ENCODE assay signal across 8 mouse cellular contexts in the genomic region with DNA sequence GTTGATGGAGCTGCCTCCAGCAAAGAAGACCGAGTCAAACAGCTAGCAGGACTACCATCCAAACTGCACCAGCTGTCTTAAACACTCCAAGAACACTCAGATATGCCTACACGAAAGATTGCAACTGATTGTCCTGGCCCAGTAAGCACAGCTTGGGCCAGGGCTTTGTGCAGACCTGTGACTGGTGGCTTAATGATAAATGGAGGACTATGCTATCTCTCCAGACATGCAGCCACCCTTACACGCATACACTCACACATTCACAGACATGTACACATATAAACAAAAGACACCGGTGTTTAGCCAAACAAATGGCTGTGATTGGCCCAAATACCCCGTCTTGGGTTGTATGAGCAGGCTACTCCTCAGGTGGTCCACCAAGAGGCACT. TPM values are rescaled to one million over a fixed set of nuclear protein-coding genes. Genes with fewer than 3 reads are reported as not detected.
DNase-seq lines count a peak whose midpoint lies in the region; ATAC-seq and TF ChIP-seq lines count a peak whose summit lies in the region.

No protein-coding gene starts in this region.

- H3K9me3 ChIP-seq in embryonic facial prominence, embryonic 11.5 days (replicated peaks; ENCODE audit: control insufficient read depth, low read length), result no peaks in the 10 kb centered on the region
- H3K9me3 ChIP-seq in intestine, embryonic 15.5 days, result no peaks in the 10 kb centered on the region
- H3K9me3 ChIP-seq in midbrain, postnatal 0 days (ENCODE audit: low read length), result no peaks in the 10 kb centered on the region

- 47% methylated on average over 5 of the region's 5 CpGs for WGBS in embryonic facial prominence, embryonic 11.5 days
- 38% methylated on average over 5 of the region's 5 CpGs for WGBS in intestine, embryonic 15.5 days
- WGBS in midbrain, postnatal 0 days, result 41% methylated on average over 5 of the region's 5 CpGs

- peak overlapping the region; percentile 99 for H3K4me3 ChIP-seq in layer of hippocampus, adult 2 months
- H3K4me3 ChIP-seq in embryonic facial prominence, embryonic 11.5 days (ENCODE audit: low read depth, low read length), result peak overlapping the region; percentile 85
- peak overlapping the region; percentile 86 for H3K4me3 ChIP-seq in intestine, embryonic 15.5 days (replicated peaks)
- peak overlapping the region; percentile 75 for H3K4me3 ChIP-seq in midbrain, postnatal 0 days (ENCODE audit: low read depth, low read length)

- ATAC-seq in embryonic facial prominence, embryonic 11.5 days (replicated peaks; ENCODE audit: insufficient number of reproducible peaks, low FRiP score, low TSS enrichment, low read depth), result no peak
- peak; percentile 13; the same call in 1 of the 2 replicates for ATAC-seq in intestine, embryonic 15.5 days
- no peak; the same call in 1 of the 2 replicates for ATAC-seq in midbrain, postnatal 0 days (ENCODE audit: low FRiP score)
- ATAC-seq in monocyte, adult 5-6 weeks (replicated peaks; ENCODE audit: insufficient number of reproducible peaks, low FRiP score, low TSS enrichment, poor library complexity, severe bottlenecking), result no peak

- H3K27ac ChIP-seq in layer of hippocampus, adult 2 months, result peak overlapping the region; percentile 93
- H3K27ac ChIP-seq in embryonic facial prominence, embryonic 11.5 days (replicated peaks; ENCODE audit: low read depth, low read length), result no peak overlapping the region
- H3K27ac ChIP-seq in intestine, embryonic 15.5 days, result no peak overlapping the region; the same call in 1 of the 2 replicates
- H3K27ac ChIP-seq in midbrain, postnatal 0 days (ENCODE audit: low read depth, low read length), result peak overlapping the region; percentile 86

- peak overlapping the region; percentile 94 for H3K9ac ChIP-seq in embryonic facial prominence, embryonic 11.5 days (replicated peaks; ENCODE audit: low read length)
- peak overlapping the region; percentile 96 for H3K9ac ChIP-seq in intestine, embryonic 15.5 days
- peak overlapping the region; percentile 91 for H3K9ac ChIP-seq in midbrain, postnatal 0 days (replicated peaks; ENCODE audit: low read length, poor library complexity, severe bottlenecking)

- H3K36me3 ChIP-seq in embryonic facial prominence, embryonic 11.5 days (replicated peaks; ENCODE audit: control insufficient read depth, insufficient read depth, low read depth, low read length), result no peaks in the 10 kb centered on the region; the same call in 1 of the 2 replicates
- H3K36me3 ChIP-seq in intestine, embryonic 15.5 days, result peaks cover 4% of the 10 kb centered on the region; the same call in 1 of the 2 replicates
- H3K36me3 ChIP-seq in midbrain, postnatal 0 days (ENCODE audit: insufficient read depth, low read length), result peaks cover 11% of the 10 kb centered on the region

- TF ChIP-seq CTCF in layer of hippocampus, adult 2 months (conservative IDR thresholded peaks at IDR 0.05), result no peak
- TF ChIP-seq CTCF in midbrain, postnatal 0 days (IDR thresholded peaks at IDR 0.05), result no peak

- DNase-seq in layer of hippocampus, adult 2 months (ENCODE audit: low spot score in 2 of 2), result no peak
- DNase-seq in layer of hippocampus, adult 9-10 months (ENCODE audit: low spot score), result no peak
- no peak for DNase-seq in embryonic facial prominence, embryonic 11.5 days (ENCODE audit: low spot score)
- no peak for DNase-seq in midbrain, postnatal 0 days (ENCODE audit: low spot score)
- no peak for DNase-seq in adipocyte (ENCODE audit: low spot score)
- DNase-seq in embryo, embryonic 9.5 days (ENCODE audit: extremely low spot score), result no peak

- no peaks in the 10 kb centered on the region for H3K4me1 ChIP-seq in embryonic facial prominence, embryonic 11.5 days (ENCODE audit: control insufficient read depth, insufficient read depth, low read length)
- peaks cover 6% of the 10 kb centered on the region; the same call in 1 of the 2 replicates for H3K4me1 ChIP-seq in intestine, embryonic 15.5 days (replicated peaks)
- H3K4me1 ChIP-seq in midbrain, postnatal 0 days (ENCODE audit: insufficient read depth, low read length), result peaks cover 7% of the 10 kb centered on the region

- no peaks in the 10 kb centered on the region for H3K27me3 ChIP-seq in embryonic facial prominence, embryonic 11.5 days (ENCODE audit: control insufficient read depth, insufficient read depth, low read length)
- H3K27me3 ChIP-seq in intestine, embryonic 15.5 days (replicated peaks), result no peaks in the 10 kb centered on the region
- H3K27me3 ChIP-seq in midbrain, postnatal 0 days (ENCODE audit: insufficient read depth, low read length), result no peaks in the 10 kb centered on the region

- H3K4me2 ChIP-seq in embryonic facial prominence, embryonic 11.5 days (ENCODE audit: low read depth, low read length), result peak overlapping the region; percentile 65
- peak overlapping the region; percentile 59 for H3K4me2 ChIP-seq in intestine, embryonic 15.5 days (replicated peaks)
- H3K4me2 ChIP-seq in midbrain, postnatal 0 days (ENCODE audit: low read depth, low read length, poor library complexity, severe bottlenecking), result peak overlapping the region; percentile 69

RNA-seq across cellular contexts. Expression of gene Med17, which starts 0.8 kb away (rescaled TPM):
- total RNA-seq in layer of hippocampus, adult 2 months (2021), result 10 to 100 TPM; 36.2 to 41.9 TPM
- polyA plus RNA-seq in embryonic facial prominence, embryonic 11.5 days (2014; fragmentation: Nextera tagmentation; extraction: Ambion mirVana), result 37.3 and 38.8 TPM in 2 replicates
- 31.0 and 34.5 TPM in 2 replicates for polyA plus RNA-seq in intestine, embryonic 15.5 days (2015; fragmentation: Nextera tagmentation; extraction: Ambion mirVana)
- total RNA-seq in midbrain, postnatal 0 days (2014; rRNA removed), result 28.6 and 28.8 TPM in 2 replicates
- 19.4 and 24.6 TPM in 2 replicates for polyA plus RNA-seq in midbrain, postnatal 0 days (2015; fragmentation: Nextera tagmentation; extraction: Ambion mirVana)
- 30.7 to 46.5 TPM (median 45.6 TPM) in 3 replicates for total RNA-seq in monocyte, adult 5-6 weeks (2017)

RNA-seq across cellular contexts. Expression of gene Taf1d, which starts 25.5 kb away (rescaled TPM):
- 10 to 100 TPM; 33.2 to 33.5 TPM for total RNA-seq in layer of hippocampus, adult 2 months (2021)
- polyA plus RNA-seq in embryonic facial prominence, embryonic 11.5 days (2014; fragmentation: Nextera tagmentation; extraction: Ambion mirVana), result 72.9 and 73.3 TPM in 2 replicates
- polyA plus RNA-seq in intestine, embryonic 15.5 days (2015; fragmentation: Nextera tagmentation; extraction: Ambion mirVana), result 79.1 and 82.8 TPM in 2 replicates
- total RNA-seq in midbrain, postnatal 0 days (2014; rRNA removed), result 46.0 and 50.1 TPM in 2 replicates
- 45.5 and 49.1 TPM in 2 replicates for polyA plus RNA-seq in midbrain, postnatal 0 days (2015; fragmentation: Nextera tagmentation; extraction: Ambion mirVana)
- total RNA-seq in monocyte, adult 5-6 weeks (2017), result 607 to 978 TPM (median 864 TPM) in 3 replicates

RNA-seq across cellular contexts. Expression of gene 4931406C07Rik, which starts 25.8 kb away (rescaled TPM):
- 10 to 100 TPM; 17.2 to 20.0 TPM for total RNA-seq in layer of hippocampus, adult 2 months (2021)
- 5.7 and 5.8 TPM in 2 replicates for polyA plus RNA-seq in embryonic facial prominence, embryonic 11.5 days (2014; fragmentation: Nextera tagmentation; extraction: Ambion mirVana)
- polyA plus RNA-seq in intestine, embryonic 15.5 days (2015; fragmentation: Nextera tagmentation; extraction: Ambion mirVana), result 8.4 and 9.6 TPM in 2 replicates
- 16.4 and 16.7 TPM in 2 replicates for total RNA-seq in midbrain, postnatal 0 days (2014; rRNA removed)
- polyA plus RNA-seq in midbrain, postnatal 0 days (2015; fragmentation: Nextera tagmentation; extraction: Ambion mirVana), result 11.6 and 14.8 TPM in 2 replicates
- total RNA-seq in monocyte, adult 5-6 weeks (2017), result 7.0 to 15.9 TPM (median 14.3 TPM) in 3 replicates

RNA-seq across cellular contexts. Expression of gene Vstm5, which starts 41.6 kb away (rescaled TPM):
- 1 to 10 TPM; 5.3 to 6.8 TPM for total RNA-seq in layer of hippocampus, adult 2 months (2021)
- 1.7 and 1.8 TPM in 2 replicates for polyA plus RNA-seq in embryonic facial prominence, embryonic 11.5 days (2014; fragmentation: Nextera tagmentation; extraction: Ambion mirVana)
- polyA plus RNA-seq in intestine, embryonic 15.5 days (2015; fragmentation: Nextera tagmentation; extraction: Ambion mirVana), result 7.9 and 8.3 TPM in 2 replicates
- 37.4 and 43.4 TPM in 2 replicates for total RNA-seq in midbrain, postnatal 0 days (2014; rRNA removed)
- 30.6 and 37.2 TPM in 2 replicates for polyA plus RNA-seq in midbrain, postnatal 0 days (2015; fragmentation: Nextera tagmentation; extraction: Ambion mirVana)
- total RNA-seq in monocyte, adult 5-6 weeks (2017), result not detected in 3 replicates

Comparison
In these comparisons a context has a peak if more than half of its experiments do, and no peak if none do; other contexts are left out.
1. H3K27ac ChIP-seq: peak in layer of hippocampus, adult 2 months (single experiment) and midbrain, postnatal 0 days (single experiment); none in embryonic facial prominence, embryonic 11.5 days (single experiment) and intestine, embryonic 15.5 days (single experiment).
2. RNA of gene Taf1d, which starts 25.5 kb away (total RNA-seq): 607 to 978 TPM in monocyte, adult 5-6 weeks; 46.0 to 50.1 TPM in midbrain, postnatal 0 days and 33.2 to 33.5 TPM in layer of hippocampus, adult 2 months; every median in the first group is over 10 times any median in the second.
3. Peak in every context shown above with its lines, with median percentiles within 50 percentile points of each other: H3K4me3 ChIP-seq, H3K4me2 ChIP-seq and H3K9ac ChIP-seq.